Mouse (Mus musculus): ENCODE measurements around the gene Praf2. TPM values are rescaled to one million over a fixed set of nuclear protein-coding genes. Genes with fewer than 3 reads are reported as not detected.
"Not testable (repeated sequence)": the region's sequence is repeated elsewhere in the genome, so short reads cannot be mapped to it uniquely, and the experiment has no call there.

Praf2 gene
- 104 and 107 TPM in 2 replicates for polyA plus RNA-seq (2015; fragmentation: Nextera tagmentation; extraction: Ambion mirVana)

DNA sequence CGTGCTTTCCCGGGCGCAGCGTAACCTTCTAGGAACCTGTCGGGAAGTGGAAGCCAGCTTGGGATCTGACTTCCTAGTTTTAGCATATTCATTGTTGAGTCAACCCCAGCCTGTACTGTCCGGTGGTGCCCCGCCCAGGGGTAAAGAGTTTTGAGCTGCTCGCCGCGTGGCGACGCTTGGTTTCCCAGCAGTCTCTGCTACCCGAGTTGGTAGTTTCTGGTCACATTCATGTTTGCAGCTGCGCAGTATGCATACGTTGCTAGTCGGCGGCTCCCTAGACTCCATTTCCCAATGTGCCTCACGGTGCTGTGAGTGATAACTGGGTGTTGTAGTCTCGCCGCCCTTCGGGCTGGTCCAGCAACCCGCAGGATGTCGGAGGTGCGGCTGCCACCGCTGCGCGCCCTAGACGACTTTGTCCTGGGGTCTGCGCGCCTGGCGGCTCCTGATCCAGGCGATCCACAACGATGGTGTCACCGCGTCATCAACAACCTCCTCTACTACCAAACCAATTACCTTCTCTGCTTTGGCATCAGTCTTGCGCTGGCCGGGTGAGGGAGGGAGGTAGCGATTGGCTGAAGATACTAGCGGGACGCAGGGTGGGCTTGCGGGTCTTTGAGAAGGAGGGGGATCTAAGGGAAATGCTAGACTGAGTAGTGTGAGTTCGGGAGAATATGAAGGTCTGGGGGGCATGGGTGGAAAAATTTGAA lies at the start of gene Praf2:
Gene Praf2, plus strand, starts transcription at position 225 of the 707 bp plus-strand sequence.
- Histone ChIP-seq H3K36me3 (no peaks in the 10 kb centered on the region; the same call in 1 of the 2 replicates), H3K4me2 (replicated peaks) (peak within 1 kb of the TSS; percentile 53), H3K4me1 (peaks cover 15% of the 10 kb centered on the region), H3K9me3 (no peaks in the 10 kb centered on the region), H3K27ac (replicated peaks) (peak within 1 kb of the TSS; percentile 64), H3K27me3 (no peaks in the 10 kb centered on the region), H3K4me3 (peak within 1 kb of the TSS; percentile 55), H3K9ac (replicated peaks) (peak within 1 kb of the TSS; percentile 57)
- peak; percentile 95 for ATAC-seq (replicated peaks)
- 27% methylated on average over 42 of the region's 42 CpGs for WGBS

DNA sequence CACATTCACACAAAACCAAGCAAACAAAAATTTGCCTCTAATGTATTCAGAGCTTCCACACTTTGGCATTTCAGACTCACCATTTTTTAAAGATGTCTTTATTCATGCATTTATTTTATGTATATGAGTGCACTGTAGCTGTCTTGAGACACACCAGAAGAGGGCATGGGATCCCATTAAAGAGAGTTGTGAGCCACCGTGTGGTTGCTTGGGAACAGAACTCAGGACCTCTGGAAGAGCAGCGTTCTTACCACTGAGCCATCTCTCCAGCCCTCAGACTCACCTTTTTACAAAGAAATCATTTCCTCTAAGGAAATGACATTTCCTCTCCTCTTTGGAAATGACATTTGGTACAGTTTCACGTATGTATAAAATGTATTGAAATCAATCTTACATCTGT lies 49.3 kb upstream of the Praf2 start:
- no peak for ATAC-seq (replicated peaks)
- Histone ChIP-seq H3K4me1 (no peaks in the 10 kb centered on the region), H3K9me3 (no peaks in the 10 kb centered on the region), H3K4me2 (replicated peaks) (no peak overlapping the region), H3K36me3 (no peaks in the 10 kb centered on the region), H3K9ac (replicated peaks) (no peak overlapping the region), H3K27ac (replicated peaks) (no peak overlapping the region), H3K27me3 (no peaks in the 10 kb centered on the region), H3K4me3 (no peak overlapping the region)
- WGBS, result 44% methylated on average over 3 of the region's 3 CpGs

DNA sequence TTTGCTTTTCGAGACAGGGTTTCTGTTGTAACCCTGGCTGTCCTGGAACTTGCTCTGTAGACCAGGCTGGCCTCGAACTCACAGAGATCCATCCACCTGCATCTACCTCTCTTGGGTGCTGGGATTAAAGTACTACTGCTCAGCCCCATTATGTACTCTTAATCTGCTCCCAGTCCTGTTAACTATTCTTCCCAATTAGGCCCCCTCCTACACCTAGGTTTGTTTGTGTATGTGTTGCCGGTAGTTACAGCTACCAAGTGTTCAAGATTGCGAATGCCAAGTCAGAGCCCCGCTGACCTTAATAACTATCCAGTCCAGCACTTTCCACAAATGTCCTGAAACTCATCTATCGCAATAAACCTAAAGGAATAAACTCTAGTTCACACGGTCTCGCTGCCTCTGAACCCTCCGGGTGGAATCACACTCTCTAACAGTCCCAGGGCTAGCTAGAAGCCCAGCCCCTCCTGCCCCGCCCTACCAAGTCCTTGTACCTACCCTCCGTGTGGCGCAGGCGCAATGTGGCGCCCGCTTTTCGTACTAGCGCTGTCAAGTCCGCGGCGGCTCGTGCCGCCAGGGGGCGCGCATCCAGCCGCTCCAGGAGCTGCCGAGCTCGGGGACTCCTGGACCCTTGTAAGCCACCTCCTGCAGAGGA lies 48.7 kb upstream of the Praf2 start:
- WGBS, result 25% methylated on average over 27 of the region's 27 CpGs
- ATAC-seq (replicated peaks), result peak; percentile 95
- Histone ChIP-seq H3K9me3 (no peaks in the 10 kb centered on the region), H3K36me3 (no peaks in the 10 kb centered on the region), H3K27ac (replicated peaks) (no peak overlapping the region), H3K4me1 (no peaks in the 10 kb centered on the region), H3K9ac (replicated peaks) (no peak overlapping the region), H3K4me2 (replicated peaks) (peak overlapping the region; percentile 47), H3K4me3 (peak overlapping the region; percentile 27), H3K27me3 (no peaks in the 10 kb centered on the region)

DNA sequence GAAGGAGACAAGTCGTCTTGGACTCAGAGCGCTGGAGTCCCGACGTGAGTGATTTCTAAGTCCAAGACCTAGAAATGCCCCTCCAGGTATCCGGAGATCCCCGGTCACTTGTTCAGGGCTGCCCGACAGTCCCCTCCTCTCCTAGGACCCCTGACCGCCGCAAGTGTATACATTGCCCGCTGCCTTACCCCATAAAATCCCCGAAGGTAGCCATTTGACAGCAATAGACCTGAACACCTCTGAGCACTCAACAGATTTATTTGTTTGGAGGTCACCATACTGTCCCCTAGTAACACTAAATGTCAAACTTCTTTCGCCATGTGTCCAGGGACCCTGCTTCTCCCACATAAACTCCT lies 48.2 kb upstream of the Praf2 start:
- peak overlapping the region; percentile 27 for H3K4me3 ChIP-seq
- no peaks in the 10 kb centered on the region for H3K36me3 ChIP-seq
- 20% methylated on average over 12 of the region's 12 CpGs for WGBS
- no peak overlapping the region for H3K9ac ChIP-seq (replicated peaks)
- no peak overlapping the region for H3K27ac ChIP-seq (replicated peaks)
- no peaks in the 10 kb centered on the region for H3K9me3 ChIP-seq
- ATAC-seq (replicated peaks), result peak; percentile 43
- H3K27me3 ChIP-seq, result no peaks in the 10 kb centered on the region
- H3K4me1 ChIP-seq, result no peaks in the 10 kb centered on the region
- peak overlapping the region; percentile 47 for H3K4me2 ChIP-seq (replicated peaks)

DNA sequence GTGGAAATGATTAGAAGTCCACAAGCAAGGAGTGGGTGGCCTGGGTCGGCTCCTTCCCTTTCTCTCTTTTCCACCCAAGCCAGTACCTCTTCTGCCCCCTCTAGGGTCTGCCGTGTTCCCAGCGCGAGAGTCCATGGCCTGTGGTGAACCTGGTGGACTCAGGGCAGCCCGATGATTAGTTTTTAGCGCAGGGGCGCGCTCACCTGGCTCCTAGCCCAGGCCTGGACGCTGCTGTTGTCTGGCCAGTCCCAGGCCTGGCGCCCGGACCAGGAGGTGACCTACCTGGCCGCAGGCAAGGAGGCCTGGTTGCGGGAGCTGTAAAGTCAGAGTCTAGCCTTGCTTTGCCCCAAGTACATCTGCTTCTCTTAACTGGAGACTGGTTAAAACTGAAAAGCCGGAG lies 47.4 kb upstream of the Praf2 start, which contains the start of gene Magix:
Gene Magix, minus strand, starts transcription at position 388 of the 400 bp plus-strand sequence.
- Histone ChIP-seq H3K4me3 (peak within 1 kb of the TSS; percentile 27), H3K9ac (replicated peaks) (no peak within 1 kb of the TSS), H3K9me3 (no peaks in the 10 kb centered on the region), H3K4me2 (replicated peaks) (peak within 1 kb of the TSS; percentile 47), H3K27ac (replicated peaks) (no peak within 1 kb of the TSS), H3K4me1 (no peaks in the 10 kb centered on the region), H3K36me3 (no peaks in the 10 kb centered on the region), H3K27me3 (no peaks in the 10 kb centered on the region)
- no peak for ATAC-seq (replicated peaks)
- WGBS, result 64% methylated on average over 14 of the region's 14 CpGs

DNA sequence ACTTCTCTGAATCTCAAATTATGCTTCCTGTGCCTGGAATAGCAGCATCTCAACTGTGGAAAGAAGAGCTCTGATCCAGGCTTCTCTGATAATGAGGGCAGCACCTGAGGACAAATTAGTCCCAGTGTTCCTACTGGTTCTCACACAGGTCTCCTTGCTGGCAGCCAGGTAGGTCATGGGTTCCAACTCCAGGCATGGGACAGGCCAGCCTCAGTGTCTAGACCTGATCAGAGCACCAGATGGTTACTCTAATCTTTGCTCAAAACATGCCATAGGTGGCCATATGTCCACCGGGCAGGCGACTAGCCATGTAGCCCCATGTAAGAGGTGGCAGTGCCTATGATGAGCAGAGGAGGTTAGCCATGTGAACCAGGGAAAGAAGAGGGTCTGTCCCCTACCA lies 39.9 kb upstream of the Praf2 start:
- WGBS, result 88% methylated on average over 2 of the region's 2 CpGs
- Histone ChIP-seq H3K9ac (replicated peaks) (no peak overlapping the region), H3K4me2 (replicated peaks) (no peak overlapping the region), H3K4me3 (no peak overlapping the region), H3K4me1 (no peaks in the 10 kb centered on the region), H3K27me3 (no peaks in the 10 kb centered on the region), H3K9me3 (no peaks in the 10 kb centered on the region), H3K27ac (replicated peaks) (no peak overlapping the region), H3K36me3 (no peaks in the 10 kb centered on the region)
- no peak for ATAC-seq (replicated peaks)

DNA sequence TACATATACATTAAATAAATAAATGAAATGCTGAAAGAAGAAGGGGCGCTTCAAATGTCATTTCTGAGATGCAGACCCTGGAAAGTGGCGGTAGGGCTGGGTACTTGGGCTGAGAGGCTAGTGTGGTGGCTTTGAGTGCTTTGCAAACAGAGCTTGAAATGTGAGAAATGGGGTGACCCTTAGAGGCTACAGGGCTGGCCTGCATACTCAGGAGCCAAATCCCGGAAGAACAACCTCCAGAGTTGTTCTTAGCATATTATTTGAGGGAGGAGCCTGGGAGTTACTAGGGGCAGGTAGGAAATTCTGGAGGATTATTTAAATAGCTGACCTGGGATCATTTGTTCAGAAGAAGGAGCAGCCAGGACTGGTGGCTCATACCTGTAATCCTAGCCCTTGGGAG lies 37.8 kb upstream of the Praf2 start:
- WGBS, result 68% methylated on average over 3 of the region's 3 CpGs
- Histone ChIP-seq H3K4me1 (no peaks in the 10 kb centered on the region), H3K4me3 (no peak overlapping the region), H3K9ac (replicated peaks) (no peak overlapping the region), H3K4me2 (replicated peaks) (no peak overlapping the region), H3K27ac (replicated peaks) (no peak overlapping the region), H3K27me3 (no peaks in the 10 kb centered on the region), H3K36me3 (no peaks in the 10 kb centered on the region), H3K9me3 (no peaks in the 10 kb centered on the region)
- ATAC-seq (replicated peaks), result no peak

DNA sequence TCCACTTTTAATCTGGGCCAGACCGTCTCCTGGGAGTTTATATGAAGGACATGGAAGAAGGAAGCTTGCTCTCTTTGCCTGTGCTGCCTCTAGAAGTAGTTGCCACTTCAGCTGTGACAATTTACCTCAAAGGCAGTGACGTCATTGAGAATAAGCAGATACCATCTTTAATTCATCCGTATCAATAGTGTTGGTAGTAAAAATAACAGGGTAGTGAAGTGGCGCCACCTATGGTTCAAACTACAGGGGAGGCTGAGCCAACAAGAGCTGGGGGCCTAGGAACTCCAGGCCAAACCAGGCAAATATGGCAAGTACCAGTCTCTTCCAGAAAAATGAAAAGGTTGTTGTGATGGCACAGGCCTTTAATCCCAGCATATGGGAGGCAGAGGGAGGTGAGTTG lies 35.4 kb upstream of the Praf2 start:
- Histone ChIP-seq H3K4me3 (no peak overlapping the region), H3K4me1 (peaks cover 4% of the 10 kb centered on the region; the same call in 1 of the 2 replicates), H3K27ac (replicated peaks) (no peak overlapping the region), H3K9ac (replicated peaks) (no peak overlapping the region), H3K9me3 (no peaks in the 10 kb centered on the region), H3K36me3 (no peaks in the 10 kb centered on the region), H3K4me2 (replicated peaks) (no peak overlapping the region), H3K27me3 (no peaks in the 10 kb centered on the region)
- no peak for ATAC-seq (replicated peaks)
- 40% methylated on average over 4 of the region's 4 CpGs for WGBS

DNA sequence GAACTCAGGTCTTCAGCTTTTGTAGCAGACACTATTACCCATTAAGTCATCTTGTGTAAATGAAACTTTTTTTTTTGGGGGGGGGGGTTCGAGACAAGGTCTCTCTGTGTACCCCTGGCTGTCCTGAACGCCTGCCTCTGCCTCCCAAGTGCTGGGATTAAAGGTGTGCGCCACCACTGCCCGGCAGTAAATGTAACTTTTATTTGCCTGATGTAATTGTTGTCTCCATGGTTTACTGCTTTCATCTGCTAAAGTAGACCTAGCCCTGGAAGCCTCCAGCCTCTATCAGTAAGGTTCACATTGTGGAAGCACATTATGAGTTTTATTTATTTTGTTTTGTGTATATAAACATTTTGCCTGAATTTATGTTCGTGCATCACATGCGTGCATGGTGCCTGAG lies 31.7 kb upstream of the Praf2 start:
- ATAC-seq (replicated peaks), result no peak; the same call in 1 of the 2 replicates
- Histone ChIP-seq H3K27me3 (no peaks in the 10 kb centered on the region), H3K27ac (replicated peaks) (no peak overlapping the region), H3K9ac (replicated peaks) (no peak overlapping the region), H3K36me3 (no peaks in the 10 kb centered on the region), H3K9me3 (no peaks in the 10 kb centered on the region), H3K4me1 (peaks cover 16% of the 10 kb centered on the region), H3K4me3 (peak overlapping the region; percentile 58), H3K4me2 (replicated peaks) (peak overlapping the region; percentile 22)
- 50% methylated on average over 6 of the region's 6 CpGs for WGBS

DNA sequence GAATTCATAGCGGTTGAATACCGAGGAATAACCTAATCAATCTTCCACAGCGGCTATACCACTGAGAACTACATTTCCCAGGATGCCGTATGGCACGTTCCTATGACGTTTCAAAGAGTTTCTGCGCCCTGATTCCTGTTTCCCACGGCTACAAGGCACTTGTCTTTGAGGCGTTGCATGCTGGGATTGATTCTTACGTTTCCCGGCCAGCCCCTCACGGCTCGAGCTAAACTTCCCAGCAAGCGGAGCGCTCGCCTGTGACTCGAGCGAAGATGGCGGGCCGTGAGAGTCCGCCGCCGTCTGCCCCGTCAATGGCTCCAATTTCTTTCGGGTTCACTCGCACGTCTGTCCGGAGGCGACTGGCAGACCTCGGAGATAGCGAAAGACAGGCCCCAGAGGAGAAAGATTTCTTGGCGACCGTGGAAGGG lies 31.3 kb upstream of the Praf2 start, which contains the start of gene Gpkow:
Gene Gpkow, plus strand, starts transcription at position 178 of the 428 bp plus-strand sequence.
- Histone ChIP-seq H3K9ac (replicated peaks) (peak within 1 kb of the TSS; percentile 52), H3K4me3 (peak within 1 kb of the TSS; percentile 58), H3K27ac (replicated peaks) (peak within 1 kb of the TSS; percentile 60; the same call in 1 of the 2 replicates), H3K9me3 (no peaks in the 10 kb centered on the region), H3K36me3 (no peaks in the 10 kb centered on the region), H3K27me3 (no peaks in the 10 kb centered on the region), H3K4me2 (replicated peaks) (peak within 1 kb of the TSS; percentile 53), H3K4me1 (peaks cover 16% of the 10 kb centered on the region)
- 18% methylated on average over 33 of the region's 33 CpGs for WGBS
- peak; percentile 97 for ATAC-seq (replicated peaks)

DNA sequence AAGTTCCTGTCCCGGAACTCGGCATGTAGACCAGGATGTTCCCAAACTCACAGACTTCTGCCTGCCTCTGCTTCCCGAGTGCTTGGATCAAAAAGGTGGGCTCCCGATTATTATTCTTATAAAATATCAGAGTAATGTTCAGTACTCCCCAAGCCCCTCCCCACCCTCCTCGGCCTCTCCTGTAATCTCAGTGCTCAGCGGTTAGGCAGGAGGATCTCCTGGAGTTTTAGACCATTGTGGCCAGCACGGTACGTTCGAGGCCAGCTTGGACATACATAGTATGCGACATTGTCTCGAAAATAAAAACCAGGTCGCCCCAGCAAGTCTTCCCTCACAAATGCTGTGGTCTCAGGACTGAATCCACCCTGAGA lies 14.5 kb upstream of the Praf2 start:
- Histone ChIP-seq H3K4me2 (replicated peaks) (peak overlapping the region; percentile 45), H3K4me3 (peak overlapping the region; percentile 35), H3K9ac (replicated peaks) (peak overlapping the region; percentile 41; the same call in 1 of the 2 replicates)
- H3K4me1 ChIP-seq; H3K27me3 ChIP-seq; H3K36me3 ChIP-seq; ATAC-seq (replicated peaks); H3K9me3 ChIP-seq; H3K27ac ChIP-seq (replicated peaks): not testable (repeated sequence)
- 27% methylated on average over 6 of the region's 12 CpGs for WGBS

DNA sequence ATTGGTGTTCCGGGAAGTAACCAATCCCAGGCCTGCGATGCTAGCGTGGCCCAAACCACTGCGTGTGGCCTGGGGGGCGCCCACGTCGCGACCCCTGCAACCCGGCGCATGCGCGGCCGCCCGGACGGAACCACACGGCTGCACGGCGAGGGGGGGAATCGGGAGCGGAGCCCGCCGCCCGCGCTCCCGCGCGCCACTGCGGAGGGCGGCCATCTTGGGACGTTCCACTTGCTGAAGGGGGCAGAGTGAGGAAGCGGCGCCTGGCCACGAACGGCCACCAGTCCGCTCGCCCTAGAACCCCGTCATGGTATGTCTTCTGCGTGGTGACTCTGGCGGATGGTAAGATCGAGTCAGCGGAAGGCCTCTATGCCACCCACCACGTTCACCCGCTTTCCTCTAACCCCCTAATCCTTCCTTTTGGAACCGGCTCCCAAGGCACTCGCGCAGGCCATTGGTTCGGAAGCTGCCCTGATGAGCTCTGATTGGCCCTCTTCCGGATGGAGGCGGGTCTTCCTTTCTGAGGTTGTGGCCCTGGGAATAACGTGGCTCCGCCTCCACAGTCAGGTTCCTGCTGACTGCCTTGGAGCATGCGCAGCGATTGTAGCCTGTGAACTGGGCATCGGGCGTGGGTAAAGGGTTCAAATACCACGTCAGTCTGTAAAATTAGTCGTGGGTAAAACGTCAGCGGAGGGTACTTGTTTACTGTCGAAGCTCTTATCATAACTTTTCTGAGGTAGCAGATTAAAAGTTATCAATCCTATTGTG lies 13.9 kb upstream of the Praf2 start, which contains the start of gene Wdr45:
Gene Wdr45, plus strand, starts transcription at position 199 of the 765 bp plus-strand sequence.
- H3K36me3 ChIP-seq, H3K27me3 ChIP-seq, H3K4me1 ChIP-seq, H3K9me3 ChIP-seq: not testable (repeated sequence)
- Histone ChIP-seq H3K9ac (replicated peaks) (peak within 1 kb of the TSS; percentile 41; the same call in 1 of the 2 replicates), H3K4me3 (peak within 1 kb of the TSS; percentile 35), H3K27ac (replicated peaks) (peak within 1 kb of the TSS; percentile 64; the same call in 1 of the 2 replicates), H3K4me2 (replicated peaks) (peak within 1 kb of the TSS; percentile 45)
- ATAC-seq (replicated peaks), result peak; percentile 98
- 21% methylated on average over 39 of the region's 60 CpGs for WGBS

Measured in forebrain, embryonic 15.5 days (tissue).